Mouse (Mus musculus): ENCODE measurements around the gene Gm17334. TPM values are rescaled to one million over a fixed set of nuclear protein-coding genes. Genes with fewer than 3 reads are reported as not detected.

The Gm17334 gene
- total and polyA plus RNA-seq, 3 experiments = not detected

DNA sequence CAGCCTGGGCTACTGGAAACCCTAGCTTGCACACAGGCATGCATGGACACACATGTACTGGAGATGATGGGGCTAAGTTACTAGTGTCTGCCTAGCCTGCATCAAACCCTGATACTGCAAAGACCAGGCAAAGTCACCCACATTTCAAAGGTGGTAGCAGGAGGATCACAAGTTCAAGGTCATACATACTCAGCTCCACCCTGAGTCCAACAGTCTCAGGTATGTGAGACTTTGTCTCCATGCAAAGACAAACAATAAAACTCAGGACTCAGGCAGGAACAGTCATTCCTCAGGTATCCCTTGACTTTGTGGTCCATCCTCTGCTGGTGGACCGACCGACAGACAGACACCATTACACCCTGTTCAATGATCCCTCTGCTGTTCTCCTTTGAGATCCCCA is 10.6 kb downstream of the Gm17334 start:
- Histone ChIP-seq H3K27me3 (ENCODE audit: control insufficient read depth in 1 of 2, insufficient read depth in 2 of 2, low read length in 2 of 2) (peaks cover 0 to 3% of the 10 kb centered on the region in 2 experiments; a peak in 1 of 4 replicates), H3K4me3 (ENCODE audit: control insufficient read depth in 1 of 2, insufficient read depth in 1 of 2, low read depth in 2 of 2, low read length in 2 of 2) (peak overlapping the region; percentile 66), H3K79me2 (ENCODE audit: control insufficient read depth, insufficient read depth, low read length, poor library complexity) (no peaks in the 10 kb centered on the region; the same call in 1 of the 2 replicates), H3K27ac (ENCODE audit: control insufficient read depth, low read depth, low read length) (no peak overlapping the region), H3K36me3 (ENCODE audit: control insufficient read depth in 1 of 2, insufficient read depth in 2 of 2, low read length in 2 of 2) (peaks cover 0 to 7% of the 10 kb centered on the region in 2 experiments; a peak in 2 of 4 replicates), H3K4me1 (ENCODE audit: control insufficient read depth in 1 of 2, insufficient read depth in 2 of 2, low read length in 2 of 2) (peaks cover 2 to 8% of the 10 kb centered on the region in 2 experiments; a peak in 3 of 4 replicates), H3K9me3 (replicated peaks; ENCODE audit: insufficient read depth, low read length) (no peaks in the 10 kb centered on the region), H3K9ac (ENCODE audit: control insufficient read depth, low read depth, low read length, poor library complexity, severe bottlenecking) (peak overlapping the region; percentile 79)
- TF ChIP-seq MAX (IDR thresholded peaks at IDR 0.05; ENCODE audit: low read length) = 0 out of 2 replicates have a peak, but pooled peaks have one; percentile 10
- TF ChIP-seq CTCF (IDR thresholded peaks at IDR 0.05 in 2 of 3, conservative IDR thresholded peaks at IDR 0.05 in 1 of 3; ENCODE audit: control insufficient read depth in 1 of 3, insufficient read depth in 1 of 3, low read depth in 2 of 3, low read length in 3 of 3, poor library complexity in 1 of 3, severe bottlenecking in 1 of 3) = no peak
- DNase-seq (ENCODE audit: low read depth, low spot score) = peak; percentile 23

DNA sequence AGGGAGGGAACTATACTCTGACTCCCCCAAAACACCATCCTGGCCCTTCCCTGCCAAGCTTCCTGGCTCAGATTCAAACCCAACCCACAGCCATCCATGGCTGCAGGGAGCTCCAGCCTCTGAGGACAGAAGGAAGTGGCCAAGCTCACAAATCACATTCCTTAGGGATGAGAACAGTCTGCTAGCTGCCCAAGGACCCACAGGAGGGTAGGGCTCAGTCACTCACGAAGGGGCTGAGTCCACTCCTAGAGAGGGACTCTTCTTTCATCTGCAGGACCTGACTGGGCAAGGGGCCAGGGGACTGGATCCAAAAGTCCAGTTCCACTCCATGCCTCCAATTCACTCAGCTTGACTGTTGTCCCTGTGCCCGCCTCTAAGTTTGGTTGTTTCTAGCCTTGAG is 11.2 kb downstream of the Gm17334 start:
- no peaks in the 10 kb centered on the region; the same call in 1 of the 2 replicates for H3K79me2 ChIP-seq (ENCODE audit: control insufficient read depth, insufficient read depth, low read length, poor library complexity)
- H3K4me1 ChIP-seq (ENCODE audit: control insufficient read depth in 1 of 2, insufficient read depth in 2 of 2, low read length in 2 of 2) = peaks cover 2 to 8% of the 10 kb centered on the region in 2 experiments; a peak in 3 of 4 replicates
- H3K27me3 ChIP-seq (ENCODE audit: control insufficient read depth in 1 of 2, insufficient read depth in 2 of 2, low read length in 2 of 2) = no peaks in the 10 kb centered on the region
- H3K36me3 ChIP-seq (ENCODE audit: control insufficient read depth in 1 of 2, insufficient read depth in 2 of 2, low read length in 2 of 2) = peaks cover 0 to 7% of the 10 kb centered on the region in 2 experiments; a peak in 2 of 4 replicates
- TF ChIP-seq MYB (IDR thresholded peaks at IDR 0.05; ENCODE audit: low read depth, low read length) (no peak), ETS1 (IDR thresholded peaks at IDR 0.05; ENCODE audit: low read depth, low read length) (no peak), ZMIZ1 (IDR thresholded peaks at IDR 0.05; ENCODE audit: low read depth, low read length) (no peak), E2F4 (IDR thresholded peaks at IDR 0.05; ENCODE audit: borderline replicate concordance, low read depth, low read length) (no peak), RAD21 (IDR thresholded peaks at IDR 0.05; ENCODE audit: low read depth, low read length) (no peak), KAT2A (conservative IDR thresholded peaks at IDR 0.05; ENCODE audit: low read depth, low read length) (no peak), MXI1 (IDR thresholded peaks at IDR 0.05; ENCODE audit: low read depth, low read length) (no peak), MYC (IDR thresholded peaks at IDR 0.05; ENCODE audit: low read depth, low read length) (no peak), MAZ (IDR thresholded peaks at IDR 0.05; ENCODE audit: low read depth, low read length) (no peak), JUND (IDR thresholded peaks at IDR 0.05; ENCODE audit: low read depth, low read length) (no peak), CTCF (IDR thresholded peaks at IDR 0.05 in 2 of 3, conservative IDR thresholded peaks at IDR 0.05 in 1 of 3; ENCODE audit: control insufficient read depth in 1 of 3, insufficient read depth in 1 of 3, low read depth in 2 of 3, low read length in 3 of 3, poor library complexity in 1 of 3, severe bottlenecking in 1 of 3) (no peak), MAX (IDR thresholded peaks at IDR 0.05; ENCODE audit: low read length) (no peak), ZKSCAN1 (IDR thresholded peaks at IDR 0.05; ENCODE audit: low read depth, low read length) (no peak), POLR2AphosphoS2 (IDR thresholded peaks at IDR 0.05; ENCODE audit: low read length) (no peak), ZC3H11A (IDR thresholded peaks at IDR 0.05; ENCODE audit: low read depth, low read length) (no peak), CHD2 (IDR thresholded peaks at IDR 0.05; ENCODE audit: low read length) (no peak)
- H3K4me3 ChIP-seq (ENCODE audit: control insufficient read depth in 1 of 2, insufficient read depth in 1 of 2, low read depth in 2 of 2, low read length in 2 of 2) = no peak overlapping the region
- H3K9ac ChIP-seq (ENCODE audit: control insufficient read depth, low read depth, low read length, poor library complexity, severe bottlenecking) = no peak overlapping the region
- H3K27ac ChIP-seq (ENCODE audit: control insufficient read depth, low read depth, low read length) = no peak overlapping the region
- no peak for DNase-seq (ENCODE audit: low read depth, low spot score)
- H3K9me3 ChIP-seq (replicated peaks; ENCODE audit: insufficient read depth, low read length) = no peaks in the 10 kb centered on the region

All from MEL (cell line).